Mouse (Mus musculus) adrenal gland, postnatal 36 days (tissue): ENCODE measurements around the gene Styx. TPM values are rescaled to one million over a fixed set of nuclear protein-coding genes. Genes with fewer than 3 reads are reported as not detected.
"Not testable (repeated sequence)": the region's sequence is repeated elsewhere in the genome, so short reads cannot be mapped to it uniquely, and the experiment has no call there.

Experiments
- DNase-seq, 2 experiments: peaks; one replicate each; pipeline ENCODE4 v3.0.0; 2021; ENCODE audit warnings: mixed read lengths in 1 of 2
- microRNA-seq: library from miRNA; unstranded; fragments of <30 nt; microRNA quantifications from one replicate; pipeline ENCODE4 v1.2.0, GENCODE M21; 2021
- total RNA-seq, 2 experiments: library from RNA; stranded (reverse); gene quantifications; 2 replicates each; pipeline ENCODE4 v1.2.3; 2021

Gene Styx
- total RNA-seq, 2 experiments from 2014 or later, result 25.2 to 29.8 TPM

DNA sequence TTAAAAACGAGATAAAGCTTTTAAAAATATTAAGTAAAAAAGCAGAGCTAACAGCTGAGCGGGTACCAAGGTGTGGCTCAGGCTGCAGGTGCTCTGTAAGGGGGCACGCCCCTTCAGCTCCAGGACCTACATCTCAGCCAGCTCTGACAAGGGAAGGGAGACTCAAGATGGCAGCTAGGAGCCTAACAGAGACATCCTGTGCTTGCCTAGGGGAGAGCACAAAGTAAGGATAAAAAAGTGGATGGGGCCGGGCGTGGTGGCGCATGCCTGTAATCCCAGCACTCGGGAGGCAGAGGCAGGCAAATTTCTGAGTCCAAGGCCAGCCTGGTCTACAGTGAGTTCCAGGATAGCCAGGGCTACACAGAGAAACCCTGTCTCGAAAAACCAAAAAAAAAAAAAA, 115.5 kb downstream of the Styx start:
- not testable (repeated sequence) for DNase-seq

DNA sequence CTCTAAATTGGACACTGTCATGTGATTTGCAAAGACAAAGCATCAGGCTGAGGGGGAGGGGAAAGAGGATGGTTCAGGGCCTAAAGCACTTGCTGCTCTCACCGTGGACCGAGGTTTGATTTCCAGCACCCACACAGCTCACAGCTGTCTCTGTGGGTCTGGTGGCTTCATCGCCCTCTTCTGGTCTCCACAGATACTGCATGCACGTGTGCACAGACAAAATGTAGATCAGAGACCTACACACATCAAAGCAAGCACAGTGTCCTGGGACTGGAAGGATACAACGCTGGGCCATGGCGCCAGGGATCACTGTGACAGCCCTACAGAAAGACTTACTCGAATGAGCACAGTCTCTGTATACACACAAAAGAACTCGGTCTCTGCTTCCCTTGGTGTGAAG, 118.6 kb downstream of the Styx start:
- DNase-seq, result no peak

Small RNA genes within 50 kb of the gene (microRNA-seq; reads per million reads assigned to microRNA genes)
- gene Gm25353, result not detected

Other genes starting within 250 kb of the Styx start
- 1 to 10 TPM in 1 of 2 experiments, under 1 TPM in 1; 0.82 to 1.0 TPM for gene Gpr137c, start 131.4 kb upstream of the Styx start, total RNA-seq
- 10 to 100 TPM; 15.0 to 18.0 TPM for gene Txndc16, start 130.8 kb upstream of the Styx start, total RNA-seq
- 10 to 100 TPM; 29.6 to 43.5 TPM for gene Ero1l, start 32.3 kb upstream of the Styx start, total RNA-seq
- 100 to 1,000 TPM; 124 to 134 TPM for gene Psmc6, start 21.3 kb upstream of the Styx start, total RNA-seq
- gene Gnpnat1, start 53.8 kb downstream of the Styx start, total RNA-seq, result 10 to 100 TPM; 31.1 to 35.8 TPM
- gene Fermt2, start 179.0 kb downstream of the Styx start, total RNA-seq, result 100 to 1,000 TPM; 105 to 134 TPM